Mouse (Mus musculus) E14TG2a.4 (cell line): ENCODE results near the gene Polr1e.

Experiments
- H3K27me3 ChIP-seq: 2 replicates; pipeline ENCODE4 v1.6.1; 2014; ENCODE audit warnings: low read length, control low read depth; ENCODE audit not compliant: insufficient read depth
- H3K36me3 ChIP-seq: 2 replicates; pipeline ENCODE4 v1.6.1; 2014; ENCODE audit warnings: low read length, control low read depth; ENCODE audit not compliant: insufficient read depth
- H3K4me1 ChIP-seq: replicated peaks from 2 replicates; pipeline ENCODE4 v1.6.1; 2014; ENCODE audit warnings: low read depth, low read length, control low read depth
- H3K4me3 ChIP-seq: replicated peaks from 2 replicates; pipeline ENCODE4 v1.5.1; 2014; ENCODE audit warnings: mild to moderate bottlenecking, low read length
- H3K9me3 ChIP-seq: 2 replicates; pipeline ENCODE4 v1.6.1; 2014; ENCODE audit warnings: low read length, control low read depth
- CTCF ChIP-seq: conservative IDR thresholded peaks from 2 replicates; pipeline ENCODE4 v1.5.1; 2014; ENCODE audit warnings: low read length
- NANOG ChIP-seq: IDR thresholded peaks from 2 replicates; pipeline ENCODE4 v1.6.1; 2014; ENCODE audit warnings: borderline replicate concordance, low read length, mixed read lengths
- POU5F1 ChIP-seq: IDR thresholded peaks from 2 replicates; pipeline ENCODE4 v1.6.1; 2014; ENCODE audit warnings: low read length, borderline replicate concordance

The Polr1e gene

DNA sequence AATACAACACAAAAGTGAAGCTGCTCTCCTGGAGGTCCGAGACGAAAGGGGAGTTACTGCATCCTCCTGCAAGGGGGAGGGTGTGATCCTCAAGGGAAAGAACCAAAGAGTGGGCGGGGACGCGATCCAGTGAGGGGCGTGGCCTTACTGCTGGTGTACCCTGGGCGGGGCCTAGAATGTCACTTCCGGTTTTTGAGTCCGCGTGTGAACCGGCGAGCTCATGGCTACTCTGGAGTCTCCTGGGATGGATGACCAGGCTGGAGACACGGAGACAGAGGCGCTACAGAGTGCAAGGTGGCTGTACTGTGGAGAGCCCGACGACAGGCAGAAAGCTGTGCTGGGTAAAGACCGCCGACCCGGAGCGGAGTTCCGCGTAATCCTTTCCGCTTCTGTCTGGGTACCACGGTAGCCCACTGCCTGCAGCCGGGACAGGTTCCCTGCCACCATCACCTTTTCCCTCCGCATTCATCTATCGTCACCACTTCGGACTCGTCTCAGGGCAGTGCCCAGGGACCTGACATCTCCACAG is at the start of gene Polr1e:
Polr1e (plus strand) TSS at position 132 of the 529 bp plus-strand sequence.
- no peak for TF ChIP-seq NANOG
- TF ChIP-seq CTCF: no peak
- no peak for TF ChIP-seq POU5F1
- Histone ChIP-seq H3K4me3 (peak within 1 kb of the TSS; percentile 94), H3K36me3 (peaks cover 36% of the 10 kb centered on the region), H3K9me3 (no peaks in the 10 kb centered on the region), H3K4me1 (peaks cover 39% of the 10 kb centered on the region), H3K27me3 (no peaks in the 10 kb centered on the region; the same call in 1 of the 2 replicates)

DNA sequence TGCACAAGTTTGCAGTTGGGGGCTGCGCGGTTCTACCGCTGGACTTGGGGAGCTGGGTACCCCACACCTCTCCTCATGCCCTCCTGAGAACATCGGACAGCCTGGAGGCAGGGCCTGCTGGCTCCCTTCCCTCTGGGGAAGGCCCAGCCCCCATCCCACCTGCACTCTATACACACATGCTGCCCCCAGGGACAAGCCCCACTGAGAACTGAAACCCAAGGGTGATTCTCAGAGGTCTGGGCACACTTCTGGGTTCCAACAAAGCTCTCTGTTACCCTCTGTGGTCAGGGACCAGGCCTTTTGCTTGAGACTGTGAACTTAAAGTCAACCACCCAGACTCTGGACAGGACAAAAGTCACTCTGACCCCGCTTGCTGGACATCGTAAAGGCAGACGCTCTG is 48.3 kb upstream of the Polr1e start:
- Histone ChIP-seq H3K4me1 (peaks cover 31% of the 10 kb centered on the region), H3K4me3 (no peak overlapping the region), H3K36me3 (no peaks in the 10 kb centered on the region), H3K9me3 (peaks cover 3% of the 10 kb centered on the region; the same call in 1 of the 2 replicates), H3K27me3 (peaks cover 29% of the 10 kb centered on the region)
- TF ChIP-seq NANOG: no peak

GRCm38 (mm10) chr4:44970612-44971110 is 47.7 kb upstream of the Polr1e start:
- Histone ChIP-seq H3K9me3 (peaks cover 3% of the 10 kb centered on the region; the same call in 1 of the 2 replicates), H3K27me3 (peaks cover 29% of the 10 kb centered on the region), H3K4me1 (peaks cover 31% of the 10 kb centered on the region), H3K36me3 (no peaks in the 10 kb centered on the region), H3K4me3 (no peak overlapping the region)
- TF ChIP-seq POU5F1 (no peak), CTCF (peak; percentile 84), NANOG (no peak)

GRCm38 (mm10) chr4:44973450-44973849 is 44.9 kb upstream of the Polr1e start:
- Histone ChIP-seq H3K9me3 (peaks cover 3% of the 10 kb centered on the region; the same call in 1 of the 2 replicates), H3K4me3 (peak overlapping the region; percentile 68), H3K36me3 (no peaks in the 10 kb centered on the region), H3K27me3 (0 out of 2 replicates have a peak, but pooled peaks cover 15% of the 10 kb centered on the region), H3K4me1 (peaks cover 21% of the 10 kb centered on the region)
- TF ChIP-seq NANOG (no peak), CTCF (peak; percentile 96)

GRCm38 (mm10) chr4:44973871-44974270 is 44.5 kb upstream of the Polr1e start:
- Histone ChIP-seq H3K27me3 (0 out of 2 replicates have a peak, but pooled peaks cover 11% of the 10 kb centered on the region), H3K4me3 (peak overlapping the region; percentile 68), H3K9me3 (peaks cover 3% of the 10 kb centered on the region; the same call in 1 of the 2 replicates), H3K4me1 (peaks cover 17% of the 10 kb centered on the region), H3K36me3 (no peaks in the 10 kb centered on the region)
- TF ChIP-seq POU5F1: no peak
- no peak for TF ChIP-seq CTCF
- TF ChIP-seq NANOG: no peak

DNA sequence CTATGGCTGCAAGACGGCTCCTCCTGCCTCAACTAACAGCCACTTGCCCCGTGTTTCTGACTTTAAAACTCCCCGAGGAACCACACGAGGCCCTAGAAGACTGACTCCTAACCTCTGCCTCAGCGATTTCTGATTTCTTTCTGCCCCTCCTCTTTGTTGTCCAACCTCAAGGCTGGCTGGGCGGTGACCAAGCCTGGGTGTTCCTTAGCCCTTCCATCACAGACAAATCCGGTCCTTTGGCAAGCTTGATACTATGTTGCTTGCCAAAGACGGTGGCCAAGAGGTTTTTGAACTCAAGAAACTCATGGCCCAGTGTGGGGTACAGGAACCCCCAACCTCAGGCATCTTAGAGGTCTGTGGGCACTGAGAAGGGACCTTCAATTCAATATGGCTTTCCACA is 44.1 kb upstream of the Polr1e start:
- Histone ChIP-seq H3K4me1 (peaks cover 16% of the 10 kb centered on the region), H3K9me3 (peaks cover 3% of the 10 kb centered on the region; the same call in 1 of the 2 replicates), H3K27me3 (0 out of 2 replicates have a peak, but pooled peaks cover 7% of the 10 kb centered on the region), H3K4me3 (peak overlapping the region; percentile 68), H3K36me3 (no peaks in the 10 kb centered on the region)
- TF ChIP-seq POU5F1 (no peak), NANOG (no peak), CTCF (no peak)

- Histone ChIP-seq H3K4me1 (peaks cover 29% of the 10 kb centered on the region), H3K4me3 (no peak overlapping the region), H3K9me3 (peaks cover 3% of the 10 kb centered on the region; the same call in 1 of the 2 replicates), H3K36me3 (no peaks in the 10 kb centered on the region), H3K27me3 (0 out of 2 replicates have a peak, but pooled peaks cover 4% of the 10 kb centered on the region)
- TF ChIP-seq POU5F1 (no peak), NANOG (no peak), CTCF (no peak)
Observed at GRCm38 (mm10) chr4:44976026-44976615, 42.3 kb upstream of the Polr1e start.

DNA sequence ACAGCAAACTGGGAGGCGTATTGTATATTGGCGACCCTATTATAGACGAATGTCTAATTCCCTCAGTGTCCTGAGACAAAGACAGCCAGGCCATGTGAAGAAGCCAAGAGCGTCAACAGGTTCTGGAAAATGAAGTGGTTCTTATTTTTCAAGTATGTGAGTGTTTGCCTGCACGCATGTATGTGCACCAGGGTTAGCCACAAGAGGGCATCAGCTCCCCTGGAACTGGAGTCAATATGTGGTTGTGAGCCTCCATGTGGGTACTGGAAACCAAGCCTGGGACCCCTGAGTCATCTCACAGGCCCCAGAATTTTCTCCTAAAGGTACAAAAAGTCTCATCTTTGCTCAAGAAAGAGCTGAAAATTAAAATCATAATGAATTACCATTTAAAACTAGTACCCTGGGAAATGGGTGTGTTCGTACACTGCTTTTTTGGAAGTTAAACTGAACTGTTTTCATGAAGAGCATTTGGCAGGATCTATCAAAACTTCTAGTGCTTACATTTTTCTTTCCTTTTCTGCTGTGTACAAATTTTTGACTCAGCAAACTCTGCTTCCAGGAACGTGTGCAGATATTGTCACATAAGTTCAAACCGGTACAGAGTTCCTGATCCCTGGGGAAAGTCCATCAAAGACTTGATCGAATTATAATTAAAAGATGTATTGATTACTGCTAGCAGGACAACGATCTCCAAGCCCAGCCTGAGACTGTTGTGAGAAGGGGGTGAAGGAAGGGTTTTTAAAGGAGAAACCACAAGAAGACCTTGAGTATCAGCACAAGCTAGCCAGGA is 41.3 kb upstream of the Polr1e start:
- no peak overlapping the region for H3K4me3 ChIP-seq
- H3K9me3 ChIP-seq: peaks cover 3% of the 10 kb centered on the region; the same call in 1 of the 2 replicates
- peaks cover 35% of the 10 kb centered on the region for H3K4me1 ChIP-seq
- TF ChIP-seq NANOG (no peak), CTCF (peak; percentile 42)
- no peaks in the 10 kb centered on the region for H3K36me3 ChIP-seq
- 0 out of 2 replicates have a peak, but pooled peaks cover 2% of the 10 kb centered on the region for H3K27me3 ChIP-seq
